Mouse (Mus musculus) heart, postnatal 0 days (tissue): ENCODE data around the gene Gm42906. TPM values are rescaled to one million over a fixed set of nuclear protein-coding genes. Genes with fewer than 3 reads are reported as not detected.

ENCODE experiments used
- ATAC-seq: fragments of 200-750 bp; cut with Nextera tagmentation; 2 replicates; pipeline ENCODE4 v1.8.0; 2017; ENCODE audit warnings: low read depth, moderate number of reproducible peaks, moderate library complexity; ENCODE audit not compliant: insufficient read depth
- DNase-seq: peaks from one replicate; pipeline ENCODE4 v3.0.0-alpha.2; 2016; ENCODE audit warnings: low spot score
- H3K27ac ChIP-seq: fragments of 300-500 bp; sonication (generic); 2 replicates; pipeline ENCODE4 v1.5.1; 2014; ENCODE audit warnings: low read depth, mild to moderate bottlenecking
- H3K27me3 ChIP-seq: fragments of 300-500 bp; sonication (generic); 2 replicates; pipeline ENCODE4 v1.6.1; 2014; ENCODE audit warnings: low read length, mixed read lengths; ENCODE audit not compliant: control insufficient read depth, insufficient read depth
- H3K36me3 ChIP-seq: fragments of 300-500 bp; sonication (generic); replicated peaks from 2 replicates; pipeline ENCODE4 v1.6.1; 2014; ENCODE audit warnings: low read length, mixed read lengths; ENCODE audit not compliant: control insufficient read depth, insufficient read depth
- H3K4me1 ChIP-seq: fragments of 300-500 bp; sonication (generic); 2 replicates; pipeline ENCODE4 v1.6.1; 2014; ENCODE audit warnings: antibody characterized with exemption; ENCODE audit not compliant: control insufficient read depth, insufficient read depth
- H3K4me2 ChIP-seq: fragments of 300-500 bp; sonication (generic); 2 replicates; pipeline ENCODE4 v1.6.1; 2014; ENCODE audit warnings: low read depth, mild to moderate bottlenecking, low read length, moderate library complexity
- H3K4me3 ChIP-seq: fragments of 300-500 bp; sonication (generic); 2 replicates; pipeline ENCODE4 v1.5.1; 2014; ENCODE audit warnings: low read depth, low read length
- H3K9ac ChIP-seq: fragments of 300-500 bp; sonication (generic); replicated peaks from 2 replicates; pipeline ENCODE4 v1.6.1; 2014; ENCODE audit warnings: low read depth, low read length, mixed read lengths
- H3K9me3 ChIP-seq: fragments of 300-500 bp; sonication (generic); replicated peaks from 2 replicates; pipeline ENCODE4 v1.6.1; 2016; ENCODE audit warnings: low read length; ENCODE audit not compliant: control insufficient read depth
- CTCF ChIP-seq: IDR thresholded peaks from 2 replicates; pipeline ENCODE4 v1.5.1; 2016; ENCODE audit warnings: antibody characterized with exemption, control low read depth, low read depth
- EP300 ChIP-seq: IDR thresholded peaks from 2 replicates; pipeline ENCODE4 v1.6.1; 2016; ENCODE audit warnings: antibody characterized with exemption, low read depth
- WGBS: fragments of 180-500 bp; shearing (Covaris S2); extraction: QIAGEN DNeasy Blood & Tissue Kit; methylation state at CpG from one replicate; pipeline ENCODE4 v1.1.7; 2014; 5-methylcytosine and 5-hydroxymethylcytosine counted together
- polyA plus RNA-seq: library from polyadenylated mRNA; unstranded; fragments of >200 nt; fragmentation: Nextera tagmentation; extraction: Ambion mirVana; gene quantifications from 2 replicates; pipeline ENCODE4 v1.2.1, GENCODE M21; 2015
- total RNA-seq: library from RNA; depleted of rRNA; stranded (reverse); fragments of >200 nt; gene quantifications from 2 replicates; pipeline ENCODE4 v1.2.3, GENCODE M21; 2014; ENCODE audit warnings: low replicate concordance

The Gm42906 gene
- total and polyA plus RNA-seq, 2 experiments from 2014 or later, result not detected

GRCm38 (mm10) chr5:151086425-151087202, 341.3 kb downstream of the Gm42906 start:
- H3K27ac ChIP-seq, result peak overlapping the region; percentile 43; the same call in 1 of the 2 replicates
- TF ChIP-seq EP300, result no peak
- H3K4me3 ChIP-seq, result no peak overlapping the region
- H3K9ac ChIP-seq, result no peak overlapping the region
- H3K4me2 ChIP-seq, result no peak overlapping the region
- no peaks in the 10 kb centered on the region for H3K27me3 ChIP-seq
- no peaks in the 10 kb centered on the region for H3K9me3 ChIP-seq
- WGBS, result 54% methylated on average over 9 of the region's 9 CpGs
- ATAC-seq (no peak), DNase-seq (no peak)
- H3K36me3 ChIP-seq, result no peaks in the 10 kb centered on the region; the same call in 1 of the 2 replicates
- H3K4me1 ChIP-seq, result no peaks in the 10 kb centered on the region

DNA sequence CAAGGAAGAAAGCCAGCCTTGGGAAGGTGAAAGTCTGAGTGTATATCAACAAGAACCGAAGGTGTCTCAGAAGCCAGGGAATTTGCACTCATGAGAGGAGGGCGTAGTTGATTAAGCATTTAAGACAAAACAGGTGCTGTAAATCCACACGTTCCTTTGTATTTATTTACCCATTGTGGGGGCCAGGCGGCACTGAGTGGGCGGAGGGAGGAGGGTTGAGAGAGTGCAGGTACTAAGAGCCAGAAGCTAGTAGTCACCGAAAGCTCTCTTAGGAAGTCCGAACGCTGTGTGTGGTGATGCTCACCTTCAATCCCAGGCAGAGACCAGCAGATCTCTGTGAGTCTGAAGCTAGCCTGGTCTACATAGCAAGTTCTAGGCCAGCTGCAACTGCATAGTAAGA, 342.2 kb downstream of the Gm42906 start:
- Histone ChIP-seq H3K4me1 (no peaks in the 10 kb centered on the region), H3K36me3 (no peaks in the 10 kb centered on the region; the same call in 1 of the 2 replicates), H3K4me3 (no peak overlapping the region), H3K27me3 (no peaks in the 10 kb centered on the region), H3K9ac (no peak overlapping the region), H3K27ac (no peak overlapping the region), H3K4me2 (no peak overlapping the region), H3K9me3 (no peaks in the 10 kb centered on the region)
- no peak for ATAC-seq
- no peak for DNase-seq
- TF ChIP-seq EP300 (no peak), CTCF (no peak)
- 86% methylated on average over 8 of the region's 8 CpGs for whole genome bisulfite sequencing

GRCm38 (mm10) chr5:151080276-151080675, 347.7 kb downstream of the Gm42906 start:
- DNase-seq (no peak), ATAC-seq (no peak)
- TF ChIP-seq EP300, result no peak
- no peak for TF ChIP-seq CTCF
- no peaks in the 10 kb centered on the region for H3K27me3 ChIP-seq
- WGBS, result 83% methylated on average over 4 of the region's 4 CpGs
- no peaks in the 10 kb centered on the region; the same call in 1 of the 2 replicates for H3K36me3 ChIP-seq
- no peak overlapping the region for H3K4me3 ChIP-seq
- no peak overlapping the region for H3K27ac ChIP-seq
- H3K9ac ChIP-seq, result no peak overlapping the region
- H3K4me2 ChIP-seq, result no peak overlapping the region
- H3K9me3 ChIP-seq, result no peaks in the 10 kb centered on the region
- no peaks in the 10 kb centered on the region for H3K4me1 ChIP-seq

DNA sequence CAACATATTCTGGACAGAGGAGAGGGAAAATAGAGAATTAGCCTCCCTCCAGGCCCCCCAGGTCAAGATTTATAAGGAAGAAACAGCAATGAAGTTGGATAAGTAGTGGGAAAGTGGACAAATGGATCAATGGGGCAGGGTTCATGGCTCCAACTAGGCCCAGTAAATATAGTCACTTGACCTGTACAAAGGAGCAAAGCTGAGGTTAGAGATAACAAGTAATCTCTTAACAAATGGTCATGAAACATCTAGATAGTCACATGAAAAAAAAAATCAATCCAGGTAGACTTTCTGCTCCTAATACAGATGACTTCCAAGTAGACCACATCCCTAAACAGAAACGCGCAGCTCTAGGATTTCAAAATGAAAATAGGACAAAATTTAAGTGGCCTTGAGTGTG, 350.0 kb downstream of the Gm42906 start:
- TF ChIP-seq CTCF (no peak), EP300 (no peak)
- Histone ChIP-seq H3K27ac (no peak overlapping the region), H3K4me1 (peaks cover 9% of the 10 kb centered on the region), H3K36me3 (no peaks in the 10 kb centered on the region), H3K27me3 (no peaks in the 10 kb centered on the region), H3K9me3 (no peaks in the 10 kb centered on the region), H3K4me2 (no peak overlapping the region), H3K4me3 (no peak overlapping the region), H3K9ac (no peak overlapping the region)
- ATAC-seq (no peak), DNase-seq (no peak)
- WGBS, result 94% methylated on average over 2 of the region's 2 CpGs

- 56% methylated on average over 3 of the region's 3 CpGs for WGBS
- TF ChIP-seq EP300, result no peak
- no peak for TF ChIP-seq CTCF
- Histone ChIP-seq H3K9ac (no peak overlapping the region), H3K4me1 (peaks cover 9% of the 10 kb centered on the region), H3K27ac (no peak overlapping the region), H3K4me2 (no peak overlapping the region), H3K4me3 (no peak overlapping the region), H3K27me3 (no peaks in the 10 kb centered on the region), H3K36me3 (0 out of 2 replicates have a peak, but pooled peaks cover 2% of the 10 kb centered on the region), H3K9me3 (no peaks in the 10 kb centered on the region)
- DNase-seq, result no peak
- ATAC-seq, result no peak
These were observed 351.0 kb downstream of the Gm42906 start for GRCm38 (mm10) chr5:151076917-151077316.

GRCm38 (mm10) chr5:151074282-151074681, 353.7 kb downstream of the Gm42906 start:
- 0 out of 2 replicates have a peak, but pooled peaks cover 2% of the 10 kb centered on the region for H3K36me3 ChIP-seq
- H3K9me3 ChIP-seq, result no peaks in the 10 kb centered on the region
- no peak overlapping the region for H3K9ac ChIP-seq
- H3K27me3 ChIP-seq, result no peaks in the 10 kb centered on the region
- no peak overlapping the region for H3K4me2 ChIP-seq
- DNase-seq (no peak), ATAC-seq (no peak)
- no peak overlapping the region for H3K4me3 ChIP-seq
- WGBS, result 34% methylated on average over 4 of the region's 4 CpGs
- TF ChIP-seq CTCF (no peak), EP300 (no peak)
- H3K4me1 ChIP-seq, result peaks cover 9% of the 10 kb centered on the region
- H3K27ac ChIP-seq, result peak overlapping the region; percentile 35; the same call in 1 of the 2 replicates
